Mouse (Mus musculus) heart, embryonic 15.5 days (tissue): ENCODE data around the gene Ubxn6. TPM values are rescaled to one million over a fixed set of nuclear protein-coding genes. Genes with fewer than 3 reads are reported as not detected.

ENCODE experiments used
- ATAC-seq: fragments of 200-750 bp; cut with Nextera tagmentation; replicated peaks from 2 replicates; pipeline ENCODE4 v1.8.0; 2017; ENCODE audit warnings: low read depth, moderate TSS enrichment; ENCODE audit not compliant: insufficient number of reproducible peaks, insufficient read depth, low FRiP score
- H3K27ac ChIP-seq: fragments of 300-500 bp; sonication (generic); 2 replicates; pipeline ENCODE4 v1.5.1; 2015; ENCODE audit warnings: mild to moderate bottlenecking, inconsistent platforms
- H3K27me3 ChIP-seq: fragments of 300-500 bp; sonication (generic); 2 replicates; pipeline ENCODE4 v1.6.1; 2015; ENCODE audit warnings: inconsistent platforms
- H3K36me3 ChIP-seq: fragments of 300-500 bp; sonication (generic); 2 replicates; pipeline ENCODE4 v1.6.1; 2015; ENCODE audit warnings: mild to moderate bottlenecking, inconsistent platforms
- H3K4me1 ChIP-seq: fragments of 300-500 bp; sonication (generic); replicated peaks from 2 replicates; pipeline ENCODE4 v1.6.1; 2015; ENCODE audit warnings: inconsistent platforms
- H3K4me2 ChIP-seq: fragments of 300-500 bp; sonication (generic); 2 replicates; pipeline ENCODE4 v1.6.1; 2015; ENCODE audit warnings: inconsistent platforms, mild to moderate bottlenecking, moderate library complexity
- H3K4me3 ChIP-seq: fragments of 300-500 bp; sonication (generic); 2 replicates; pipeline ENCODE4 v1.5.1; 2015; ENCODE audit warnings: mild to moderate bottlenecking, inconsistent platforms
- H3K9ac ChIP-seq: fragments of 300-500 bp; sonication (generic); 2 replicates; pipeline ENCODE4 v1.6.1; 2015; ENCODE audit warnings: mild to moderate bottlenecking, inconsistent platforms
- H3K9me3 ChIP-seq: fragments of 300-500 bp; sonication (generic); replicated peaks from 2 replicates; pipeline ENCODE4 v1.6.1; 2016; ENCODE audit warnings: inconsistent platforms
- WGBS: fragments of 180-500 bp; shearing (Covaris S2); methylation state at CpG from one replicate; pipeline ENCODE4 v1.1.7; 2015; ENCODE audit warnings: mixed read lengths; 5-methylcytosine and 5-hydroxymethylcytosine counted together
- polyA plus RNA-seq: library from polyadenylated mRNA; unstranded; fragments of >200 nt; fragmentation: Nextera tagmentation; extraction: Ambion mirVana; gene quantifications from 2 replicates; pipeline ENCODE4 v1.2.1, GENCODE M21; 2015

Ubxn6 gene
- 42.0 and 45.0 TPM in 2 replicates for polyA plus RNA-seq

DNA sequence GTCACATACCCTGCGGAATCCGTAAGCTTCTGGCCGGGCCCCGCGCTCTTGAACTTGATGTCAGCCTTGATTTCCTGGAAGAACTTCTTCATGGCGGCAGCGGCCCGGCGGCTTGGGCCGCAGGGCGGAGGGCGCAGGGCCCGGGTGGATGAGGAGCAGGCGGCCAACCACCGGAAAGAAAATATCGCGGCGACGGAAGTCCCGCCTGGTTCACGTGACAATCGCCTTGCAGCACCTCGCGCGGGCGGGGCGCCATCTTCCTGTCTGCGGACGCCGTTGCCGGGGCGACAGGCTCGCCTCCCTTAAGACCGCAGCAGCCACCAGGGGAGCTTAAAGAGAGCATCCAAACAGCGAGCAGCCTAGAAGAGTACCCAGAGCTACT, at the start of gene Ubxn6:
TSS of gene Ubxn6 (minus strand) at position 202 of the 382 bp plus-strand sequence.
- no peaks in the 10 kb centered on the region for H3K27me3 ChIP-seq
- H3K4me1 ChIP-seq = peaks cover 18% of the 10 kb centered on the region

GRCm38 (mm10) chr17:56123681-56124340, 49.0 kb upstream of the Ubxn6 start:
- H3K36me3 ChIP-seq = no peaks in the 10 kb centered on the region
- peaks cover 7% of the 10 kb centered on the region; the same call in 1 of the 2 replicates for H3K9me3 ChIP-seq
- H3K27ac ChIP-seq = no peak overlapping the region
- peaks cover 25% of the 10 kb centered on the region for H3K4me1 ChIP-seq
- H3K4me3 ChIP-seq = peak overlapping the region; percentile 50
- H3K4me2 ChIP-seq = peak overlapping the region; percentile 89
- ATAC-seq = no peak
- peaks cover 66% of the 10 kb centered on the region for H3K27me3 ChIP-seq
- H3K9ac ChIP-seq = peak overlapping the region; percentile 57
- 37% methylated on average over 59 of the region's 59 CpGs for WGBS

More for the DNA sequence above, at the start of gene Ubxn6:
- peak within 1 kb of the TSS; percentile 97 for H3K27ac ChIP-seq
- peak within 1 kb of the TSS; percentile 81 for H3K9ac ChIP-seq
- H3K4me3 ChIP-seq = peak within 1 kb of the TSS; percentile 82
- peak; percentile 14 for ATAC-seq
- H3K9me3 ChIP-seq = no peaks in the 10 kb centered on the region
- WGBS = under 1% methylated on average over 35 of the region's 35 CpGs
- H3K4me2 ChIP-seq = peak within 1 kb of the TSS; percentile 70
- H3K36me3 ChIP-seq = peaks cover 33% of the 10 kb centered on the region

DNA sequence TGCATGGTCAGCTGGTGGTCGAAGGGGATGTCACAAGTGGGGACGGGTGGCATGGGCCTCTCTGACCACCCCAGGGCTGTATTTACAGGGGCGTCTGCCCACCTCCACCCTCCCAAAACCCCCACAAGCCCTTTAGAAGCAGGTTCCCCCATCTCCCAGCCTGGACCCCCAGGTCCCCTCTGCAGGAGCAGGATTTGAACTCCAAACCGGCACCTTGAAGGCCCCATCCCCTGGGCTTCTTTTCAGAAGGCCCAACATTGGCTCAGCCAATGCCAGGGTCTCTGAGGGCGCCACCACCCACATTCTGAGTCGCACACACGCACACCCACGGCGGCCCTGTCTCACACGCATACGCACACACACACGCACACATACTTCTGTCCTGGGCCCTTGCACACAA, 48.3 kb upstream of the Ubxn6 start:
- Histone ChIP-seq H3K4me1 (peaks cover 25% of the 10 kb centered on the region), H3K27me3 (peaks cover 72% of the 10 kb centered on the region), H3K4me2 (no peak overlapping the region), H3K9ac (no peak overlapping the region), H3K36me3 (no peaks in the 10 kb centered on the region), H3K4me3 (no peak overlapping the region), H3K9me3 (peaks cover 7% of the 10 kb centered on the region; the same call in 1 of the 2 replicates), H3K27ac (no peak overlapping the region)
- WGBS = 87% methylated on average over 12 of the region's 12 CpGs
- ATAC-seq = no peak

GRCm38 (mm10) chr17:56121826-56122225, 47.0 kb upstream of the Ubxn6 start, which contains the start of gene Lrg1:
Gene Lrg1, minus strand, starts transcription at chr17:56122001.
- ATAC-seq = no peak
- H3K36me3 ChIP-seq = no peaks in the 10 kb centered on the region
- no peak within 1 kb of the TSS for H3K27ac ChIP-seq
- H3K9me3 ChIP-seq = peaks cover 7% of the 10 kb centered on the region; the same call in 1 of the 2 replicates
- 49% methylated on average over 2 of the region's 2 CpGs for WGBS
- H3K27me3 ChIP-seq = peaks cover 78% of the 10 kb centered on the region
- peaks cover 32% of the 10 kb centered on the region for H3K4me1 ChIP-seq
- H3K4me3 ChIP-seq = peak within 1 kb of the TSS; percentile 40; the same call in 1 of the 2 replicates
- H3K4me2 ChIP-seq = peak within 1 kb of the TSS; percentile 64
- H3K9ac ChIP-seq = no peak within 1 kb of the TSS

- Histone ChIP-seq H3K4me2 (peak overlapping the region; percentile 64), H3K4me1 (peaks cover 32% of the 10 kb centered on the region), H3K9me3 (peaks cover 7% of the 10 kb centered on the region; the same call in 1 of the 2 replicates), H3K27me3 (peaks cover 81% of the 10 kb centered on the region), H3K36me3 (no peaks in the 10 kb centered on the region), H3K27ac (no peak overlapping the region), H3K9ac (peak overlapping the region; percentile 26), H3K4me3 (peak overlapping the region; percentile 40)
- peak; percentile 42; the same call in 1 of the 2 replicates for ATAC-seq
- WGBS = 3% methylated on average over 66 of the region's 66 CpGs
Observed at GRCm38 (mm10) chr17:56119981-56120880, 45.4 kb upstream of the Ubxn6 start.

GRCm38 (mm10) chr17:56119431-56119830, 44.6 kb upstream of the Ubxn6 start:
- no peak overlapping the region for H3K9ac ChIP-seq
- peaks cover 29% of the 10 kb centered on the region for H3K4me1 ChIP-seq
- H3K9me3 ChIP-seq = peaks cover 7% of the 10 kb centered on the region; the same call in 1 of the 2 replicates
- H3K27me3 ChIP-seq = peaks cover 78% of the 10 kb centered on the region
- H3K36me3 ChIP-seq = no peaks in the 10 kb centered on the region
- H3K4me3 ChIP-seq = peak overlapping the region; percentile 40
- no peak for ATAC-seq
- H3K27ac ChIP-seq = no peak overlapping the region
- 34% methylated on average over 12 of the region's 12 CpGs for WGBS
- peak overlapping the region; percentile 64 for H3K4me2 ChIP-seq

DNA sequence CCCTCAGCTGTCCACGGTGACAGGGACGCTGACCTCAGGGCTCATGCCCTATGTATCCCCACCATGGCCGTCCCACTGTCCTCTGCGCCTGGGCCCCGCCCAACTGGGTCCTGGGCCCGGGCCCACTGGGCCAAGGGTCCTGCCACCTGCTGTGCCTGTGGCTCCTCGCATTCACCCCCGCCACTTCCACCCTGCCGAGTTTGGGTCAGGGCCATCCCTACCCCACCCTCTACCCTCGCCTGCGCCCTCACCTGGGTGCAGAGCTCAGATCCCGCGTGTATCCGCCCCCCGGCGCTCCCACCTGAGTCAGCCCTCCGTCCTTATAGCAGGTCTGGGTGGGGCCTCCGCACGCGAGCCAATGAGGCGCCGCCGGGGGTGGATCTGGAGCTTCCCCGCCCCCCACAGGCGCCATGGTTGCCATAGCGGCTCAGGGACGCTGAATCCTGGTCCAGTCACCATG, 42.5 kb upstream of the Ubxn6 start, which contains the start of gene Plin5:
TSS of gene Plin5 (minus strand) at position 346 of the 460 bp plus-strand sequence.
- Histone ChIP-seq H3K4me1 (peaks cover 22% of the 10 kb centered on the region), H3K36me3 (no peaks in the 10 kb centered on the region), H3K27me3 (peaks cover 57% of the 10 kb centered on the region), H3K4me3 (peak within 1 kb of the TSS; percentile 44), H3K27ac (no peak within 1 kb of the TSS), H3K4me2 (peak within 1 kb of the TSS; percentile 73), H3K9ac (peak within 1 kb of the TSS; percentile 44; the same call in 1 of the 2 replicates), H3K9me3 (peaks cover 2% of the 10 kb centered on the region; the same call in 1 of the 2 replicates)
- WGBS = 3% methylated on average over 27 of the region's 27 CpGs
- peak; percentile 40; the same call in 1 of the 2 replicates for ATAC-seq

GRCm38 (mm10) chr17:56116193-56116592, 41.4 kb upstream of the Ubxn6 start:
- Histone ChIP-seq H3K4me1 (peaks cover 22% of the 10 kb centered on the region), H3K36me3 (no peaks in the 10 kb centered on the region), H3K27ac (no peak overlapping the region), H3K9me3 (no peaks in the 10 kb centered on the region), H3K27me3 (peaks cover 46% of the 10 kb centered on the region), H3K4me2 (no peak overlapping the region), H3K9ac (no peak overlapping the region), H3K4me3 (no peak overlapping the region)
- ATAC-seq = no peak
- WGBS = 70% methylated on average over 10 of the region's 10 CpGs

- 71% methylated on average over 3 of the region's 3 CpGs for WGBS
- Histone ChIP-seq H3K27ac (no peak overlapping the region), H3K4me3 (no peak overlapping the region), H3K9me3 (no peaks in the 10 kb centered on the region), H3K9ac (no peak overlapping the region), H3K4me2 (no peak overlapping the region), H3K36me3 (no peaks in the 10 kb centered on the region), H3K27me3 (peaks cover 19% of the 10 kb centered on the region), H3K4me1 (peaks cover 27% of the 10 kb centered on the region)
- ATAC-seq = no peak
Observed at GRCm38 (mm10) chr17:56112743-56113142, 37.9 kb upstream of the Ubxn6 start.

- no peak for ATAC-seq
- 44% methylated on average over 5 of the region's 5 CpGs for WGBS
- Histone ChIP-seq H3K4me3 (no peak overlapping the region), H3K27me3 (peaks cover 12% of the 10 kb centered on the region; the same call in 1 of the 2 replicates), H3K4me2 (no peak overlapping the region), H3K4me1 (peaks cover 20% of the 10 kb centered on the region), H3K36me3 (no peaks in the 10 kb centered on the region), H3K27ac (no peak overlapping the region), H3K9me3 (no peaks in the 10 kb centered on the region), H3K9ac (no peak overlapping the region)
Observed at GRCm38 (mm10) chr17:56111864-56112263, 37.0 kb upstream of the Ubxn6 start.

DNA sequence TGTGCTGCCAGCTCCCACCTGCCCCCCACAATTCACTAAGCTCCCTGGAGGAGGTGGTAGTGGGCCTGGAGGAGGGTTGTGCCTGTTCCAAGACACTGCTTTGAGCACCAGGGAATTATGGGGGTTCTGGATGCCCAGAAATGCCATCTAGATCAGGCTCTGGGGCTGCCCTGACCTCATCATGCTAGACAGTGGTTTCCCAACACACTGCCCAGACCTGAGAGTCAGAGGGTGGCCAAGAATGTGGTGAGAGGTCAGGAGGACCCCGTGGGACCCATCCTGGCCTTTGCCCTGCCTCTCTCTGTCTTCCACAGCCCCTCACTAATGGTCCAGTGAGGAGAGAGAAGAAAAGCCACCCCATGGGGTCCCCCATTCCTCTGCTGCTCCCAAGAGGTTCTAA, 36.2 kb upstream of the Ubxn6 start:
- Histone ChIP-seq H3K4me1 (peaks cover 20% of the 10 kb centered on the region), H3K4me3 (no peak overlapping the region), H3K4me2 (no peak overlapping the region), H3K36me3 (no peaks in the 10 kb centered on the region), H3K27ac (no peak overlapping the region), H3K9me3 (no peaks in the 10 kb centered on the region), H3K27me3 (0 out of 2 replicates have a peak, but pooled peaks cover 4% of the 10 kb centered on the region), H3K9ac (no peak overlapping the region)
- WGBS = 50% methylated on average over 1 of the region's 1 CpGs
- no peak for ATAC-seq
